Mouse (Mus musculus) retina, embryonic 14.5 days (tissue): Measurements from ENCODE around the gene Tmem38b.
A peak's percentile ranks its signal among the peaks of the same experiment; 100 is the strongest.

Source experiments
- DNase-seq: peaks from one replicate; pipeline ENCODE4 v3.0.0-alpha.2; 2015; ENCODE audit warnings: low spot score

The Tmem38b gene

GRCm38 (mm10) chr4:53884351-53885245 lies 58.8 kb downstream of the Tmem38b start:
- peak; percentile 77 for DNase-seq

GRCm38 (mm10) chr4:53886342-53887088 lies 60.7 kb downstream of the Tmem38b start:
- DNase-seq, result peak; percentile 15

GRCm38 (mm10) chr4:53895335-53895734 lies 69.5 kb downstream of the Tmem38b start:
- DNase-seq, result no peak

- DNase-seq, result no peak
Observed at GRCm38 (mm10) chr4:53896150-53896833, 70.4 kb downstream of the Tmem38b start.

- no peak for DNase-seq
Observed at GRCm38 (mm10) chr4:53900386-53900971, 74.6 kb downstream of the Tmem38b start.

- DNase-seq, result no peak
Observed at GRCm38 (mm10) chr4:53904335-53904734, 78.5 kb downstream of the Tmem38b start.

GRCm38 (mm10) chr4:53905537-53905936 lies 79.7 kb downstream of the Tmem38b start:
- no peak for DNase-seq

- no peak for DNase-seq
Observed at GRCm38 (mm10) chr4:53907071-53907470, 81.2 kb downstream of the Tmem38b start.
